Mouse (Mus musculus) lung, embryonic 15.5 days (tissue): ENCODE measurements around the gene Ankrd40. TPM values are rescaled to one million over a fixed set of nuclear protein-coding genes. Genes with fewer than 3 reads are reported as not detected.
A peak's percentile ranks its signal among the peaks of the same experiment; 100 is the strongest.

Experiments
- ATAC-seq: fragments of 200-750 bp; cut with Nextera tagmentation; 2 replicates; pipeline ENCODE4 v1.8.0; 2017; ENCODE audit warnings: moderate number of reproducible peaks, borderline replicate concordance; ENCODE audit not compliant: low FRiP score, low TSS enrichment; ENCODE audit errors: extremely low read depth
- H3K27ac ChIP-seq: fragments of 300-500 bp; sonication (generic); 2 replicates; pipeline ENCODE4 v1.5.1; 2015; ENCODE audit warnings: moderate library complexity, mild to moderate bottlenecking, inconsistent platforms
- H3K27me3 ChIP-seq: fragments of 300-500 bp; sonication (generic); 2 replicates; pipeline ENCODE4 v1.6.1; 2015; ENCODE audit warnings: inconsistent platforms
- H3K36me3 ChIP-seq: fragments of 300-500 bp; sonication (generic); 2 replicates; pipeline ENCODE4 v1.6.1; 2015; ENCODE audit warnings: inconsistent platforms
- H3K4me1 ChIP-seq: fragments of 300-500 bp; sonication (generic); 2 replicates; pipeline ENCODE4 v1.6.1; 2015; ENCODE audit warnings: inconsistent platforms
- H3K4me2 ChIP-seq: fragments of 300-500 bp; sonication (generic); 2 replicates; pipeline ENCODE4 v1.6.1; 2015; ENCODE audit warnings: inconsistent platforms, mild to moderate bottlenecking, moderate library complexity
- H3K4me3 ChIP-seq: fragments of 300-500 bp; sonication (generic); 2 replicates; pipeline ENCODE4 v1.5.1; 2015; ENCODE audit warnings: mild to moderate bottlenecking, inconsistent platforms
- H3K9ac ChIP-seq: fragments of 300-500 bp; sonication (generic); 2 replicates; pipeline ENCODE4 v1.6.1; 2015; ENCODE audit warnings: inconsistent platforms
- H3K9me3 ChIP-seq: fragments of 300-500 bp; sonication (generic); 2 replicates; pipeline ENCODE4 v1.6.1; 2016; ENCODE audit warnings: inconsistent platforms
- WGBS: fragments of 180-500 bp; shearing (Covaris S2); methylation state at CpG from one replicate; pipeline ENCODE4 v1.1.7; 2015; 5-methylcytosine and 5-hydroxymethylcytosine counted together
- polyA plus RNA-seq: library from polyadenylated mRNA; unstranded; fragments of >200 nt; fragmentation: Nextera tagmentation; extraction: Ambion mirVana; gene quantifications from 2 replicates; pipeline ENCODE4 v1.2.1, GENCODE M21; 2015

Ankrd40 gene
- polyA plus RNA-seq, 1 experiment from 2014 or later, result 25.5 TPM

DNA sequence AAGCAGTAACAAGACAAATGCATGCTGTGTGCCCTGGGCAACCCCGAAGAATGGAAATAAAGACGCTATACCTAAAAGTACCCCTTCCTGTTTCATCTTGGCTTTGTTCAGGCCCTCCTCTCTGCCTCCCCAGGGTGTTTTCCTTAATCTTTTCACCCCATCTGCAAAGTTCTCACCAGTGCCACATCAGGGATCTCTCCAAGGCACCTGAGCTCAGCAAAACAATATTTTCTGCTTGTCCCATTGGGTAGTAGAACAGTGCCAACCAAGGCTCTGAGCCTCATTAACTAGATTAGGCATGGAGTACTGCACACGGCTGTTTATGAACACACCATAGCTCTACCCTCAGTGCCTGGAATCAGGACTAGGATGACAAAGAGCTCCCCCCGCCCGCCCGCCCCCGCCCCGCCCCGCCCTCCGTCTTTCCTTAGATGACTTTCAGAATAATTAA lies 815 bp upstream of the Ankrd40 start:
- peak overlapping the region; percentile 99 for H3K27ac ChIP-seq
- peak overlapping the region; percentile 74 for H3K4me2 ChIP-seq
- peak; percentile 33; the same call in 1 of the 2 replicates for ATAC-seq
- WGBS, result 5% methylated on average over 10 of the region's 10 CpGs
- no peaks in the 10 kb centered on the region for H3K36me3 ChIP-seq
- H3K27me3 ChIP-seq, result no peaks in the 10 kb centered on the region
- peaks cover 40% of the 10 kb centered on the region for H3K4me1 ChIP-seq
- H3K9me3 ChIP-seq, result no peaks in the 10 kb centered on the region
- peak overlapping the region; percentile 85 for H3K4me3 ChIP-seq
- peak overlapping the region; percentile 34; the same call in 1 of the 2 replicates for H3K9ac ChIP-seq

- Histone ChIP-seq H3K27me3 (no peaks in the 10 kb centered on the region), H3K27ac (peak overlapping the region; percentile 99), H3K36me3 (no peaks in the 10 kb centered on the region), H3K4me2 (peak overlapping the region; percentile 74), H3K9me3 (no peaks in the 10 kb centered on the region), H3K4me3 (peak overlapping the region; percentile 85), H3K9ac (peak overlapping the region; percentile 88), H3K4me1 (peaks cover 32% of the 10 kb centered on the region)
- ATAC-seq, result no peak
- WGBS, result under 1% methylated on average over 10 of the region's 10 CpGs
These were observed 834 bp downstream of the Ankrd40 start for GRCm38 (mm10) chr11:94328644-94329025.

DNA sequence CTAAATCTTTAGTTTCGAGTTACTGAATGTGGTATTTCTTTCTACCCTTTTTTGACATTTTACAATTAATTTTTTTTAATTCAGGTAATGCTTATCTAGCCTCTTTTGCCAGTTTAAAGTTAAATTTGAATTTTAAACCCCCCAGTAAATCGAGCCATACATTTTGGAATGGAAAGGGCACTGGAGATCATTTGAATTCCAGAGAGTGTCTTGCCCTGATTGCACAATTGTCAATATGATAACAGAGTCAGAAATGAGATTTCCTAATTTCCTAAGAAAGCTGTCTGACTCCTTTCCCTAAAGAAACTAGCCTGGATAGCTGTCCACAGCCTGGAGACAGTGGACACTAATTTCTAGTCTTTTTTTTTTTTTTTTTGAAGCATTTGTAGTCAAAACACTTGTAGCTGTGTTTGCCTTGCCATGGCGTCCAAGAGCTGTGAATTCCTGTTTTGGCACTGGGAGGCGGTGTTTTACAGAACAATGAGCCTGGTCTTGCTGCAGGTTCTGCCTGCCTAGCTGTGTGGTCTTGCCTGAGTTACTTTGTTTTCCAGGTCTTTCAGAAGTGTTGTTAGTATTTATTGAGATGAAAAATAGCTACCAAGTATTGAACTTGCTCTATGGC lies 1.6 kb downstream of the Ankrd40 start:
- peak overlapping the region; percentile 85; the same call in 1 of the 2 replicates for H3K4me3 ChIP-seq
- peak overlapping the region; percentile 74 for H3K4me2 ChIP-seq
- WGBS, result 39% methylated on average over 4 of the region's 4 CpGs
- no peak overlapping the region for H3K27ac ChIP-seq
- ATAC-seq, result no peak
- H3K9ac ChIP-seq, result no peak overlapping the region
- peaks cover 32% of the 10 kb centered on the region for H3K4me1 ChIP-seq
- no peaks in the 10 kb centered on the region for H3K27me3 ChIP-seq
- H3K9me3 ChIP-seq, result no peaks in the 10 kb centered on the region
- H3K36me3 ChIP-seq, result peaks cover 3% of the 10 kb centered on the region; the same call in 1 of the 2 replicates

GRCm38 (mm10) chr11:94330211-94330610 lies 2.4 kb downstream of the Ankrd40 start:
- Histone ChIP-seq H3K9ac (no peak overlapping the region), H3K9me3 (no peaks in the 10 kb centered on the region), H3K27ac (no peak overlapping the region), H3K4me3 (no peak overlapping the region), H3K4me1 (peaks cover 32% of the 10 kb centered on the region), H3K4me2 (no peak overlapping the region), H3K36me3 (peaks cover 7% of the 10 kb centered on the region; the same call in 1 of the 2 replicates), H3K27me3 (no peaks in the 10 kb centered on the region)
- WGBS, result 88% methylated on average over 3 of the region's 3 CpGs
- ATAC-seq, result no peak

DNA sequence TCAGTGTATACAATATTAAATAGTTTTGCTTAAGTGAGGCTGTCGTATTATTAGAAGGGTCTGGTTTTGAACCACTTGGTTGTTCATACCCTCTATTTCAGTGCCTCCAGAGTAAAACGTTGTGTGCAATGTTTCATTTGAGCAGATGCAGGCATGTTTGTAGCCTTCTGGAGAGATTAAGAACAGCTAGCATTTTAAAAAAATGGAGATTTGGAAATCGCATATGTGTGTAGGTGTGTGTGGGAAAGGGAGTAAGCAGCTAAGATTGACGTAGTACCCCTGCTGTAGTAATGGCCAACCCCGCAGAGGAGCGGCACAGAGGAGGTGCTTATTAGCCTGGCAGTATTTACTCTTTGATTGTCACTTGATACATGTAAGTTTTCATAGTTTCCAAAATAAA lies 4.9 kb downstream of the Ankrd40 start:
- H3K36me3 ChIP-seq, result peaks cover 22% of the 10 kb centered on the region
- H3K9me3 ChIP-seq, result no peaks in the 10 kb centered on the region
- no peak overlapping the region for H3K9ac ChIP-seq
- H3K27ac ChIP-seq, result no peak overlapping the region
- no peak for ATAC-seq
- H3K4me1 ChIP-seq, result peaks cover 24% of the 10 kb centered on the region
- no peak overlapping the region for H3K4me2 ChIP-seq
- 83% methylated on average over 6 of the region's 6 CpGs for WGBS
- no peaks in the 10 kb centered on the region for H3K27me3 ChIP-seq
- H3K4me3 ChIP-seq, result no peak overlapping the region

DNA sequence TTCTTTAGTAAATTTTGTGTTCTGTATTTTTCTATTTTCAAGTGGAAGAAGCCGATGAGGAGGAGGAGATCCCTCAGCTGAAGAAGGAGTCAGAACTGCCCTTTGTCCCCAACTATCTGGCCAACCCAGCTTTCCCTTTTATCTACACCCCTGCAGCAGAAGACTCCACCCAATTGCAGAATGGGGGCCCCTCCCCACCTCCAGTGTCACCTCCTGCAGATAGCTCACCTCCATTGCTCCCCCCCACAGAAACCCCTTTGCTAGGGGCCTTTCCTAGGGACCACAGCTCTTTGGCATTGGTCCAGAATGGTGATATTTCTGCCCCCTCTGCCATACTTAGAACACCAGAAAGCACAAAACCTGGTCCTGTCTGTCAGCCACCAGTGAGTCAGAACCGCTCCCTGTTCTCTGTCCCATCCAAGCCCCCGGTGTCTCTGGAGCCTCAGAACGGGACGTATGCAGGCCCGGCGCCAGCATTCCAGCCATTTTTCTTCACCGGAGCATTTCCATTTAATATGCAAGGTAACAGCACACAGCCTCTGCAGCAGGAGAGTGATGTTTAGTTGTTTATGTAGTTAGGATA lies 6.7 kb downstream of the Ankrd40 start:
- H3K4me3 ChIP-seq, result no peak overlapping the region
- no peak for ATAC-seq
- WGBS, result 89% methylated on average over 8 of the region's 8 CpGs
- no peak overlapping the region for H3K9ac ChIP-seq
- peaks cover 38% of the 10 kb centered on the region for H3K36me3 ChIP-seq
- H3K27ac ChIP-seq, result no peak overlapping the region
- no peak overlapping the region for H3K4me2 ChIP-seq
- H3K4me1 ChIP-seq, result peaks cover 14% of the 10 kb centered on the region
- H3K27me3 ChIP-seq, result no peaks in the 10 kb centered on the region
- H3K9me3 ChIP-seq, result no peaks in the 10 kb centered on the region

- Histone ChIP-seq H3K9me3 (no peaks in the 10 kb centered on the region), H3K27ac (no peak overlapping the region), H3K4me1 (0 out of 2 replicates have a peak, but pooled peaks cover 3% of the 10 kb centered on the region), H3K4me2 (no peak overlapping the region), H3K9ac (no peak overlapping the region), H3K27me3 (no peaks in the 10 kb centered on the region), H3K4me3 (no peak overlapping the region), H3K36me3 (peaks cover 49% of the 10 kb centered on the region)
- no peak for ATAC-seq
These were observed 8.8 kb downstream of the Ankrd40 start for GRCm38 (mm10) chr11:94336551-94336950.

DNA sequence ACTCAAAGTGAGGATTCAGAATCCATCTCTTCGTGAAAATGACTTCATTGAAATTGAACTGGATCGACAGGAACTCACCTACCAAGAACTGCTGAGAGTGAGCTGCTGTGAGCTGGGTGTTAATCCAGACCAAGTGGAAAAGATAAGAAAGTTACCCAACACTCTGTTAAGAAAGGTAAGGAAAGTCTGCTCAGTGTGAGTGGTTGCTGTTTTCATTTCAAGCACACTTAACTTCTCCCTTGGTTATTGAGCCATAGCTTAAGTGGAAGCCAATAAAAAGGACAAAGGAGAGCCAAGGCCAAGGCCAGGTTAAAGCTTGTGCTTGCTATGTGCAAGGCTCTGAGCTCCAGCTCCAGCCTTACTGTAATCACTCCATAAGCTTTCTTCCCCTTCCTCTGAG lies 10.5 kb downstream of the Ankrd40 start:
- 69% methylated on average over 2 of the region's 2 CpGs for WGBS
- H3K4me2 ChIP-seq, result no peak overlapping the region
- H3K27me3 ChIP-seq, result no peaks in the 10 kb centered on the region
- peaks cover 49% of the 10 kb centered on the region for H3K36me3 ChIP-seq
- H3K9me3 ChIP-seq, result no peaks in the 10 kb centered on the region
- peaks cover 18% of the 10 kb centered on the region for H3K4me1 ChIP-seq
- no peak overlapping the region for H3K9ac ChIP-seq
- ATAC-seq, result no peak
- no peak overlapping the region for H3K4me3 ChIP-seq
- H3K27ac ChIP-seq, result no peak overlapping the region

- no peak overlapping the region for H3K9ac ChIP-seq
- H3K36me3 ChIP-seq, result peaks cover 42% of the 10 kb centered on the region
- H3K27me3 ChIP-seq, result no peaks in the 10 kb centered on the region
- 48% methylated on average over 18 of the region's 18 CpGs for WGBS
- H3K4me2 ChIP-seq, result no peak overlapping the region
- no peak overlapping the region for H3K4me3 ChIP-seq
- ATAC-seq, result no peak
- peak overlapping the region; percentile 11; the same call in 1 of the 2 replicates for H3K27ac ChIP-seq
- peaks cover 32% of the 10 kb centered on the region for H3K4me1 ChIP-seq
- no peaks in the 10 kb centered on the region for H3K9me3 ChIP-seq
These were observed 12.2 kb downstream of the Ankrd40 start for GRCm38 (mm10) chr11:94339732-94340585.

GRCm38 (mm10) chr11:94340948-94341933 lies 13.4 kb downstream of the Ankrd40 start:
- peaks cover 36% of the 10 kb centered on the region for H3K36me3 ChIP-seq
- no peaks in the 10 kb centered on the region for H3K9me3 ChIP-seq
- no peak overlapping the region for H3K4me2 ChIP-seq
- peak; percentile 54; the same call in 1 of the 2 replicates for ATAC-seq
- H3K27ac ChIP-seq, result peak overlapping the region; percentile 87
- no peak overlapping the region for H3K4me3 ChIP-seq
- H3K9ac ChIP-seq, result no peak overlapping the region
- peaks cover 35% of the 10 kb centered on the region for H3K4me1 ChIP-seq
- H3K27me3 ChIP-seq, result no peaks in the 10 kb centered on the region
- 46% methylated on average over 10 of the region's 10 CpGs for WGBS
